Mouse (Mus musculus) erythroblast, embryonic 14.5 days (primary cell): ENCODE results near the gene Ube2i. TPM values are rescaled to one million over a fixed set of nuclear protein-coding genes. Genes with fewer than 3 reads are reported as not detected.
"Not testable (repeated sequence)": the region's sequence is repeated elsewhere in the genome, so short reads cannot be mapped to it uniquely, and the experiment has no call there.

Experiments used
- H3K27me3 ChIP-seq: 2 replicates; pipeline ENCODE4 v1.6.1; 2012; ENCODE audit warnings: inconsistent platforms; ENCODE audit not compliant: control insufficient read depth
- H3K36me3 ChIP-seq: 2 replicates; pipeline ENCODE4 v1.6.1; 2012; ENCODE audit warnings: mild to moderate bottlenecking, inconsistent platforms; ENCODE audit not compliant: control insufficient read depth
- H3K4me1 ChIP-seq: 2 replicates; pipeline ENCODE4 v1.6.1; 2012; ENCODE audit warnings: inconsistent platforms; ENCODE audit not compliant: control insufficient read depth
- H3K4me3 ChIP-seq: replicated peaks from 2 replicates; pipeline ENCODE3; 2012; ENCODE audit warnings: moderate library complexity, mild to moderate bottlenecking, inconsistent platforms
- H3K9me3 ChIP-seq: 2 replicates; pipeline ENCODE4 v1.6.1; 2012; ENCODE audit warnings: low read length, inconsistent platforms, mixed read lengths; ENCODE audit not compliant: control insufficient read depth
- GATA1 ChIP-seq: IDR thresholded peaks from 2 replicates; pipeline ENCODE4 v1.6.1; 2012; ENCODE audit warnings: low read length, inconsistent platforms, mixed read lengths
- TAL1 ChIP-seq: IDR thresholded peaks from 3 replicates; pipeline ENCODE4 v1.6.1; 2012; ENCODE audit warnings: low read length, inconsistent platforms, mixed read lengths
- polyA plus RNA-seq: library from polyadenylated mRNA; stranded (reverse); fragments of >175 nt; gene quantifications from 2 replicates; pipeline ENCODE4 v1.2.3, GENCODE M21; 2012

The Ube2i gene
- polyA plus RNA-seq, 1 experiment = 26.5 TPM

- H3K36me3 ChIP-seq = peaks cover 60% of the 10 kb centered on the region
- H3K9me3 ChIP-seq = no peaks in the 10 kb centered on the region
- H3K27me3 ChIP-seq = no peaks in the 10 kb centered on the region
- TF ChIP-seq GATA1 (no peak), TAL1 (no peak)
- peaks cover 85% of the 10 kb centered on the region for H3K4me1 ChIP-seq
- H3K4me3 ChIP-seq = peak overlapping the region; percentile 68
These were observed 49.7 kb downstream of the Ube2i start for GRCm38 (mm10) chr17:25224586-25225222.

GRCm38 (mm10) chr17:25222951-25223601 is 51.3 kb downstream of the Ube2i start:
- H3K27me3 ChIP-seq = no peaks in the 10 kb centered on the region
- peak overlapping the region; percentile 68 for H3K4me3 ChIP-seq
- peaks cover 53% of the 10 kb centered on the region for H3K36me3 ChIP-seq
- peaks cover 73% of the 10 kb centered on the region for H3K4me1 ChIP-seq
- no peak for TF ChIP-seq GATA1
- TF ChIP-seq TAL1 = peak; percentile 38; the same call in 2 of the 3 replicates
- no peaks in the 10 kb centered on the region for H3K9me3 ChIP-seq

- Histone ChIP-seq H3K36me3 (peaks cover 50% of the 10 kb centered on the region), H3K4me1 (peaks cover 67% of the 10 kb centered on the region)
These were observed 51.9 kb downstream of the Ube2i start for GRCm38 (mm10) chr17:25222504-25222940.

GRCm38 (mm10) chr17:25221821-25222503 is 52.5 kb downstream of the Ube2i start:
- TF ChIP-seq TAL1 = no peak
- TF ChIP-seq GATA1 = no peak
- Histone ChIP-seq H3K9me3 (no peaks in the 10 kb centered on the region), H3K4me1 (peaks cover 62% of the 10 kb centered on the region), H3K4me3 (peak overlapping the region; percentile 67), H3K36me3 (peaks cover 47% of the 10 kb centered on the region), H3K27me3 (no peaks in the 10 kb centered on the region)

More at GRCm38 (mm10) chr17:25222504-25222940, 51.9 kb downstream of the Ube2i start:
- not testable (repeated sequence) for H3K27me3 ChIP-seq, H3K9me3 ChIP-seq
- peak overlapping the region; percentile 68 for H3K4me3 ChIP-seq

- no peak overlapping the region for H3K4me3 ChIP-seq
- TF ChIP-seq TAL1 = no peak
- TF ChIP-seq GATA1 = no peak
- H3K27me3 ChIP-seq = no peaks in the 10 kb centered on the region
- no peaks in the 10 kb centered on the region for H3K9me3 ChIP-seq
- H3K4me1 ChIP-seq = peaks cover 49% of the 10 kb centered on the region
- peaks cover 41% of the 10 kb centered on the region for H3K36me3 ChIP-seq
These were observed 53.7 kb downstream of the Ube2i start for GRCm38 (mm10) chr17:25220746-25221145.

GRCm38 (mm10) chr17:25219492-25220295 is 54.7 kb downstream of the Ube2i start:
- H3K9me3 ChIP-seq = no peaks in the 10 kb centered on the region
- no peak for TF ChIP-seq GATA1
- no peak for TF ChIP-seq TAL1
- H3K4me1 ChIP-seq = peaks cover 39% of the 10 kb centered on the region
- no peaks in the 10 kb centered on the region for H3K27me3 ChIP-seq
- H3K36me3 ChIP-seq = peaks cover 43% of the 10 kb centered on the region
- no peak overlapping the region for H3K4me3 ChIP-seq

GRCm38 (mm10) chr17:25218967-25219366 is 55.5 kb downstream of the Ube2i start:
- H3K36me3 ChIP-seq = peaks cover 44% of the 10 kb centered on the region
- H3K27me3 ChIP-seq = no peaks in the 10 kb centered on the region
- TF ChIP-seq GATA1 (no peak), TAL1 (no peak)
- peaks cover 32% of the 10 kb centered on the region for H3K4me1 ChIP-seq
- no peaks in the 10 kb centered on the region for H3K9me3 ChIP-seq
- no peak overlapping the region for H3K4me3 ChIP-seq

GRCm38 (mm10) chr17:25215431-25215830 is 59.0 kb downstream of the Ube2i start:
- H3K4me1 ChIP-seq = peaks cover 1% of the 10 kb centered on the region
- no peaks in the 10 kb centered on the region for H3K27me3 ChIP-seq
- no peak overlapping the region for H3K4me3 ChIP-seq
- no peaks in the 10 kb centered on the region for H3K9me3 ChIP-seq
- peaks cover 58% of the 10 kb centered on the region for H3K36me3 ChIP-seq
- TF ChIP-seq GATA1 (no peak), TAL1 (no peak)

Other genes with a start within 250 kb of the Ube2i start
- not detected in 2 replicates for gene Tmem204, start 191.0 kb downstream of the Ube2i start, polyA plus RNA-seq
- gene Telo2, start 158.7 kb downstream of the Ube2i start, polyA plus RNA-seq = 2.0 and 3.1 TPM in 2 replicates
- gene Ptx4, start 153.9 kb downstream of the Ube2i start, polyA plus RNA-seq = not detected in 2 replicates
- gene Clcn7, start 141.2 kb downstream of the Ube2i start, polyA plus RNA-seq = 2.0 and 2.1 TPM in 2 replicates
- not detected in 2 replicates for gene Ccdc154, start 112.2 kb downstream of the Ube2i start, polyA plus RNA-seq
- gene Gm38655, start 99.2 kb downstream of the Ube2i start, polyA plus RNA-seq = not detected in 2 replicates
- 2.0 and 2.1 TPM in 2 replicates for gene BC003965, start 90.1 kb downstream of the Ube2i start, polyA plus RNA-seq
- 5.5 and 5.8 TPM in 2 replicates for gene Unkl, start 86.2 kb downstream of the Ube2i start, polyA plus RNA-seq
- gene Gnptg, start 34.5 kb downstream of the Ube2i start, polyA plus RNA-seq = 1.3 and 2.1 TPM in 2 replicates
- gene Tsr3, start 34.5 kb downstream of the Ube2i start, polyA plus RNA-seq = 1.5 and 2.2 TPM in 2 replicates
- not detected in 2 replicates for gene Baiap3, start 18.3 kb downstream of the Ube2i start, polyA plus RNA-seq
- 0.28 and 0.74 TPM in 2 replicates for gene Prss34, start 23.8 kb upstream of the Ube2i start, polyA plus RNA-seq
- 0.08 TPM in 1 of 2 replicates, not detected in the other for gene Prss28, start 34.0 kb upstream of the Ube2i start, polyA plus RNA-seq
- gene Prss29, start 44.0 kb upstream of the Ube2i start, polyA plus RNA-seq = not detected in 2 replicates
- 0.04 TPM in 1 of 2 replicates, not detected in the other for gene Tpsab1, start 70.9 kb upstream of the Ube2i start, polyA plus RNA-seq
- gene Tpsb2, start 91.7 kb upstream of the Ube2i start, polyA plus RNA-seq = 0.21 and 0.22 TPM in 2 replicates
- not detected in 2 replicates for gene Tpsg1, start 94.7 kb upstream of the Ube2i start, polyA plus RNA-seq
- 0.06 and 0.26 TPM in 2 replicates for gene Cacna1h, start 159.2 kb upstream of the Ube2i start, polyA plus RNA-seq
- not detected in 2 replicates for gene Tekt4, start 180.0 kb upstream of the Ube2i start, polyA plus RNA-seq
- 0.01 TPM in 1 of 2 replicates, not detected in the other for gene Sstr5, start 222.7 kb upstream of the Ube2i start, polyA plus RNA-seq